Mouse (Mus musculus) hindlimb bud, embryonic 11.5 days (tissue): ENCODE data around the gene Pecr.
"Not testable (repeated sequence)": the region's sequence is repeated elsewhere in the genome, so short reads cannot be mapped to it uniquely, and the experiment has no call there.

Source experiments
- DNase-seq: peaks from one replicate; pipeline ENCODE4 v3.0.0-alpha.2; 2012; ENCODE audit warnings: low read depth, low spot score; ENCODE audit errors: extremely low spot score

Pecr gene

GRCm38 (mm10) chr1:72237007-72237775, 46.9 kb downstream of the Pecr start:
- DNase-seq, result peak; percentile 46

- peak; percentile 24 for DNase-seq
These were observed 47.6 kb downstream of the Pecr start for GRCm38 (mm10) chr1:72236363-72237006.

GRCm38 (mm10) chr1:72232592-72232991, 51.5 kb downstream of the Pecr start:
- DNase-seq, result not testable (repeated sequence)

GRCm38 (mm10) chr1:72228974-72229373, 55.1 kb downstream of the Pecr start:
- no peak for DNase-seq

GRCm38 (mm10) chr1:72227546-72227945, 56.6 kb downstream of the Pecr start:
- no peak for DNase-seq

- DNase-seq, result no peak
These were observed 57.1 kb downstream of the Pecr start for GRCm38 (mm10) chr1:72226887-72227481.

- peak; percentile 91 for DNase-seq
These were observed 57.8 kb downstream of the Pecr start for GRCm38 (mm10) chr1:72226172-72226886.

- peak; percentile 70 for DNase-seq
These were observed 58.4 kb downstream of the Pecr start for GRCm38 (mm10) chr1:72225720-72226171.

- no peak for DNase-seq
These were observed 58.9 kb downstream of the Pecr start for GRCm38 (mm10) chr1:72225054-72225718.

- no peak for DNase-seq
These were observed 64.1 kb downstream of the Pecr start for GRCm38 (mm10) chr1:72220008-72220407.

GRCm38 (mm10) chr1:72219116-72219515, 65.0 kb downstream of the Pecr start:
- no peak for DNase-seq

GRCm38 (mm10) chr1:72218626-72219025, 65.5 kb downstream of the Pecr start:
- no peak for DNase-seq

GRCm38 (mm10) chr1:72216761-72217160, 67.4 kb downstream of the Pecr start:
- DNase-seq, result no peak

- DNase-seq, result no peak
These were observed 68.9 kb downstream of the Pecr start for GRCm38 (mm10) chr1:72215174-72215573.

- DNase-seq, result no peak
These were observed 69.6 kb downstream of the Pecr start for GRCm38 (mm10) chr1:72214470-72214961.

- no peak for DNase-seq
These were observed 70.2 kb downstream of the Pecr start for GRCm38 (mm10) chr1:72213954-72214353.

- no peak for DNase-seq
These were observed 72.1 kb downstream of the Pecr start, which contains the start of gene Mreg for GRCm38 (mm10) chr1:72211701-72212699. Gene Mreg, minus strand, starts transcription at chr1:72212307.

- DNase-seq, result no peak
These were observed 73.1 kb downstream of the Pecr start for GRCm38 (mm10) chr1:72210803-72211679.
